Mouse (Mus musculus): ENCODE measurements around the gene Mrpl37. TPM values are rescaled to one million over a fixed set of nuclear protein-coding genes. Genes with fewer than 3 reads are reported as not detected.

Mrpl37 gene
- polyA plus RNA-seq, 1 experiment from 2014 or later, result 84.9 TPM

DNA sequence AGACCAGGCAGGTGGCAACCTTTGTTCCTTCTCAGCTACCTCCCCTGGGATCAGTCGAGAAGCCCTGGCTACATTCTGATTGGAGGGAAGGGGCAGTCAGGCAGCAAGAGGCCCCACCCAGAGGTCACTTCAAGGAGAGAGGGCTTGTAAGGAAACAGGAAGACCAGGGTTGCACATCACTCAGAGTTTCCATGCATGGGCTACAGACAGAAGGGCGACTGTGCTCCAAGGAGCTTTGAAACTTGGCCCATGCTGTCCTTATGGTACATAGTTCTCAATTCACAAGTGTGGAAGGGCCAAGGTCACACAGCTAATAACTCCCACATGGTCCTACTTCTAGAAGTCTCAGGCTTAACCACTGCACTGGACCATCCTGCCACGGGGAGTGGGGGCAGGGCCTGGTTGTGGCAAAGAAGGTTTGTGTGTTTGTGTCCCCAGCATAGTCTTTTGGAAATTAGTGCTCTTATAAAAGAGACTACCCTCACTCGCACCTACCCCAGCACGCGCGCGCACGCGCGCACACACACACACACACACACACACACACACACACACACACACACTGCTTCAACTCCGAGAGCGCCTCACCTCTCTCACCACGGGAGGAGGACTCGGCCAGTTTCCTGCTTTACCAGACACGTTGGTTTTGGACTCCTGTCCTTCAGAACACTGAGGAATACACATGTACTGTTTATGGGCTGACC, 28.0 kb upstream of the Mrpl37 start:
- Histone ChIP-seq H3K4me2 (no peak overlapping the region), H3K27ac (replicated peaks) (no peak overlapping the region), H3K4me1 (peaks cover 15% of the 10 kb centered on the region), H3K9ac (replicated peaks) (no peak overlapping the region), H3K4me3 (replicated peaks) (no peak overlapping the region), H3K27me3 (replicated peaks) (no peaks in the 10 kb centered on the region), H3K9me3 (replicated peaks) (no peaks in the 10 kb centered on the region), H3K36me3 (no peaks in the 10 kb centered on the region)
- no peak for ATAC-seq (ENCODE audit: low FRiP score)
- 83% methylated on average over 16 of the region's 16 CpGs for WGBS

GRCm38 (mm10) chr4:107091696-107092095, 25.0 kb upstream of the Mrpl37 start:
- Histone ChIP-seq H3K27me3 (replicated peaks) (no peaks in the 10 kb centered on the region), H3K27ac (replicated peaks) (no peak overlapping the region), H3K9ac (replicated peaks) (no peak overlapping the region), H3K36me3 (no peaks in the 10 kb centered on the region), H3K4me1 (peaks cover 3% of the 10 kb centered on the region), H3K4me3 (replicated peaks) (no peak overlapping the region), H3K9me3 (replicated peaks) (no peaks in the 10 kb centered on the region), H3K4me2 (no peak overlapping the region)
- no peak for ATAC-seq (ENCODE audit: low FRiP score)
- WGBS, result 85% methylated on average over 14 of the region's 14 CpGs

DNA sequence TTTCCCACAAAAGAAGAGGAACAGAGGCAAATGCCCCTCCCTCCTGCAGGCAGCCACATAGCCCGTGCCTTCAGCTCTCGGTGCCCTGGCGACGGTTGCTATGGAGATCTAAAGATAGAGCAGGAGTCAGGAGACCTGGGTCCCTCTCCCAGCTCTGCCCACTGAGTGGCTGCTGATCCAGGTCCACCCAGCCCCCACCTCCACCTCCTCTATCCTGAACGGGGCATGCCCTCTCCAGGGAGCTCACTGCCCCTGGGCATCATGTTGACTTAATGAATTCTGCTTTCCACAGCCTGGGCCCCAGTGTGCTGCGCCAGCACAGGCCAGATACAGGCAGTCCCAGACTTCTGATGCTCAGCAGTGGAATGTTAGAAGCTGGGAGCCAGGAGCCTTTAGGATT, 18.2 kb upstream of the Mrpl37 start:
- Histone ChIP-seq H3K36me3 (no peaks in the 10 kb centered on the region), H3K4me2 (0 out of 2 replicates have a peak overlapping the region, but pooled peaks have one; percentile 9), H3K4me3 (replicated peaks) (no peak overlapping the region), H3K27me3 (replicated peaks) (no peaks in the 10 kb centered on the region), H3K9me3 (replicated peaks) (no peaks in the 10 kb centered on the region), H3K4me1 (peaks cover 18% of the 10 kb centered on the region), H3K27ac (replicated peaks) (peak overlapping the region; percentile 76), H3K9ac (replicated peaks) (no peak overlapping the region)
- 11% methylated on average over 6 of the region's 6 CpGs for WGBS
- ATAC-seq (ENCODE audit: low FRiP score), result peak; percentile 90

- H3K4me2 ChIP-seq, result peak overlapping the region; percentile 9; the same call in 1 of the 2 replicates
- peaks cover 18% of the 10 kb centered on the region for H3K4me1 ChIP-seq
- H3K27ac ChIP-seq (replicated peaks), result peak overlapping the region; percentile 76
- H3K4me3 ChIP-seq (replicated peaks), result no peak overlapping the region
- peak; percentile 71 for ATAC-seq (ENCODE audit: low FRiP score)
- H3K36me3 ChIP-seq, result no peaks in the 10 kb centered on the region
- H3K27me3 ChIP-seq (replicated peaks), result no peaks in the 10 kb centered on the region
- H3K9ac ChIP-seq (replicated peaks), result no peak overlapping the region
- H3K9me3 ChIP-seq (replicated peaks), result no peaks in the 10 kb centered on the region
- WGBS, result 13% methylated on average over 1 of the region's 1 CpGs
Observed at GRCm38 (mm10) chr4:107084343-107084742, 17.7 kb upstream of the Mrpl37 start.

- WGBS, result 93% methylated on average over 4 of the region's 4 CpGs
- H3K4me3 ChIP-seq (replicated peaks), result no peak overlapping the region
Observed at GRCm38 (mm10) chr4:107083126-107083525, 16.5 kb upstream of the Mrpl37 start.

GRCm38 (mm10) chr4:107082185-107082584, 15.5 kb upstream of the Mrpl37 start:
- Histone ChIP-seq H3K27ac (replicated peaks) (no peak overlapping the region), H3K4me2 (no peak overlapping the region), H3K4me3 (replicated peaks) (no peak overlapping the region), H3K36me3 (no peaks in the 10 kb centered on the region), H3K9me3 (replicated peaks) (no peaks in the 10 kb centered on the region), H3K9ac (replicated peaks) (no peak overlapping the region), H3K27me3 (replicated peaks) (no peaks in the 10 kb centered on the region), H3K4me1 (peaks cover 18% of the 10 kb centered on the region)
- 82% methylated on average over 3 of the region's 3 CpGs for WGBS
- ATAC-seq (ENCODE audit: low FRiP score), result no peak

More at GRCm38 (mm10) chr4:107083126-107083525, 16.5 kb upstream of the Mrpl37 start:
- Histone ChIP-seq H3K27me3 (replicated peaks) (no peaks in the 10 kb centered on the region), H3K9ac (replicated peaks) (no peak overlapping the region), H3K36me3 (no peaks in the 10 kb centered on the region), H3K4me1 (peaks cover 18% of the 10 kb centered on the region), H3K27ac (replicated peaks) (no peak overlapping the region), H3K9me3 (replicated peaks) (no peaks in the 10 kb centered on the region), H3K4me2 (no peak overlapping the region)
- no peak for ATAC-seq (ENCODE audit: low FRiP score)

DNA sequence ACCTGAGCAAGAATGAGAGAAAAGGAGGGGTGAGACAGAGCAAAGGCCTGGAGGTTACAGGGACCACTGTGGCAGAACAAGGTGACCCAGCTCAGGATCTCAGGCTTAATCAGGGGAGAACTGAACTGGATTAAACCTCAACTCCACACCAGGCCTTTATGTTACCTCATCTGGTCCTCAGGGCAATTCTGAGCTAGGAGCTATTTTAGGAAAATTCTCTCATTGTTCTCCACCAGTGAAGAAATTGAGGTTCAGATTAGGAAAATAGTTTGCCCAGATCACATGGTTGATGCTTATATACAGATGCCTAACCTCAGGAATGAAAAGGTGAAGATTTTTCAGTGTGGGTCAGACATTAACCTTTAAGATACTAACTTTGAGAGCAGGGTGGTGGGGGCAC, 13.0 kb upstream of the Mrpl37 start:
- H3K4me3 ChIP-seq (replicated peaks), result no peak overlapping the region
- no peak overlapping the region for H3K4me2 ChIP-seq
- H3K4me1 ChIP-seq, result peaks cover 11% of the 10 kb centered on the region
- no peak overlapping the region for H3K9ac ChIP-seq (replicated peaks)
- H3K27me3 ChIP-seq (replicated peaks), result no peaks in the 10 kb centered on the region
- H3K9me3 ChIP-seq (replicated peaks), result no peaks in the 10 kb centered on the region
- ATAC-seq (ENCODE audit: low FRiP score), result no peak
- no peak overlapping the region for H3K27ac ChIP-seq (replicated peaks)
- H3K36me3 ChIP-seq, result no peaks in the 10 kb centered on the region

GRCm38 (mm10) chr4:107078894-107079293, 12.2 kb upstream of the Mrpl37 start:
- no peak overlapping the region for H3K4me2 ChIP-seq
- 86% methylated on average over 4 of the region's 4 CpGs for WGBS
- no peak; the same call in 1 of the 2 replicates for ATAC-seq (ENCODE audit: low FRiP score)

GRCm38 (mm10) chr4:107075456-107075855, 8.8 kb upstream of the Mrpl37 start:
- no peak for ATAC-seq (ENCODE audit: low FRiP score)
- 80% methylated on average over 5 of the region's 5 CpGs for WGBS
- Histone ChIP-seq H3K27ac (replicated peaks) (no peak overlapping the region), H3K4me1 (no peaks in the 10 kb centered on the region), H3K4me2 (no peak overlapping the region), H3K36me3 (no peaks in the 10 kb centered on the region), H3K9ac (replicated peaks) (no peak overlapping the region), H3K4me3 (replicated peaks) (no peak overlapping the region), H3K27me3 (replicated peaks) (no peaks in the 10 kb centered on the region), H3K9me3 (replicated peaks) (no peaks in the 10 kb centered on the region)

More at GRCm38 (mm10) chr4:107078894-107079293, 12.2 kb upstream of the Mrpl37 start:
- Histone ChIP-seq H3K27me3 (replicated peaks) (no peaks in the 10 kb centered on the region), H3K9ac (replicated peaks) (no peak overlapping the region), H3K9me3 (replicated peaks) (no peaks in the 10 kb centered on the region), H3K36me3 (no peaks in the 10 kb centered on the region), H3K27ac (replicated peaks) (no peak overlapping the region), H3K4me3 (replicated peaks) (no peak overlapping the region), H3K4me1 (peaks cover 3% of the 10 kb centered on the region; the same call in 1 of the 2 replicates)

DNA sequence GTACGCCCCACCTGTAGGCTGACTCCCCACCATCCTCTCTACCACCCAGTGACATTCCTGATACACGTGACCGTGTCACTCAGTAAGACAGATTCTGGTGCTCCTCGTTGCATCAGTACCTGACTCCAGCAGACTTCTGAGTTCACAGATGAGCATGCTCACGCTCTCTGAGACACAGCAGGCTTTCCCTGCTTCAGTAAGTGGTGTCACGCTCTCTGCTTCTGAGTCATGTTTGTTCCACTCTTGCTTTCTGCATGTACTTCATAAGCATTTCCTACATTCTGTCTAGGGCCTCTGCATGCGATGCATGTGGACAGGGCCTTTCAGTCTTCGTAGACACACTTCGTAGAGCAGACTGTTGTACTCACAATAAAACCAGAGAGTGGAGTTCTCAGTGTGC, 5.7 kb upstream of the Mrpl37 start:
- ATAC-seq (ENCODE audit: low FRiP score), result no peak
- H3K36me3 ChIP-seq, result no peaks in the 10 kb centered on the region
- H3K9me3 ChIP-seq (replicated peaks), result no peaks in the 10 kb centered on the region
- no peak overlapping the region for H3K27ac ChIP-seq (replicated peaks)
- no peaks in the 10 kb centered on the region for H3K27me3 ChIP-seq (replicated peaks)
- no peak overlapping the region for H3K9ac ChIP-seq (replicated peaks)
- 90% methylated on average over 9 of the region's 9 CpGs for WGBS
- H3K4me1 ChIP-seq, result peaks cover 6% of the 10 kb centered on the region
- H3K4me2 ChIP-seq, result no peak overlapping the region
- H3K4me3 ChIP-seq (replicated peaks), result no peak overlapping the region

GRCm38 (mm10) chr4:107067151-107067840, 628 bp upstream of the Mrpl37 start:
- Histone ChIP-seq H3K9me3 (replicated peaks) (no peaks in the 10 kb centered on the region), H3K4me2 (peak overlapping the region; percentile 99), H3K9ac (replicated peaks) (peak overlapping the region; percentile 50), H3K36me3 (peaks cover 22% of the 10 kb centered on the region), H3K27ac (replicated peaks) (peak overlapping the region; percentile 52), H3K4me3 (replicated peaks) (peak overlapping the region; percentile 88), H3K4me1 (peaks cover 20% of the 10 kb centered on the region), H3K27me3 (replicated peaks) (no peaks in the 10 kb centered on the region)
- WGBS, result 3% methylated on average over 33 of the region's 33 CpGs
- peak; percentile 54 for ATAC-seq (ENCODE audit: low FRiP score)
